Mouse (Mus musculus): Measurements from ENCODE around the gene Trim28.
A peak's percentile ranks its signal among the peaks of the same experiment; 100 is the strongest.

Gene Trim28

GRCm38 (mm10) chr7:12998053-12998452 is 861 bp upstream of the Trim28 start, which contains the start of gene Slc27a5:
Gene Slc27a5 (minus strand): TSS chr7:12998192.
- no peak for DNase-seq (ENCODE audit: low spot score in 2 of 2)

GRCm38 (mm10) chr7:13001584-13001983 is 2.7 kb downstream of the Trim28 start:
- DNase-seq (ENCODE audit: low spot score in 2 of 2): no peak

- no peak for DNase-seq (ENCODE audit: low spot score in 2 of 2)
Observed at GRCm38 (mm10) chr7:13003380-13003779, 4.5 kb downstream of the Trim28 start.

GRCm38 (mm10) chr7:13006011-13006410 is 7.1 kb downstream of the Trim28 start:
- DNase-seq (ENCODE audit: low spot score in 2 of 2): no peak

- no peak for DNase-seq (ENCODE audit: low spot score in 2 of 2)
Observed at GRCm38 (mm10) chr7:13006531-13006930, 7.6 kb downstream of the Trim28 start.

- no peak for DNase-seq (ENCODE audit: low spot score in 2 of 2)
Observed at GRCm38 (mm10) chr7:13007341-13008092, 8.6 kb downstream of the Trim28 start.

- peak; percentile 80 to 86 for DNase-seq (ENCODE audit: low spot score in 2 of 2)
Observed at GRCm38 (mm10) chr7:13009143-13010004, 10.5 kb downstream of the Trim28 start.

- DNase-seq (ENCODE audit: low spot score in 2 of 2): no peak
Observed at GRCm38 (mm10) chr7:13010005-13010908, 11.3 kb downstream of the Trim28 start, which contains the start of gene Zbtb45. Gene Zbtb45 (minus strand): TSS chr7:13010034.

GRCm38 (mm10) chr7:13013671-13014070 is 14.8 kb downstream of the Trim28 start:
- no peak for DNase-seq (ENCODE audit: low spot score in 2 of 2)

- DNase-seq (ENCODE audit: low spot score in 2 of 2): no peak
Observed at GRCm38 (mm10) chr7:13014275-13014839, 15.4 kb downstream of the Trim28 start.

GRCm38 (mm10) chr7:13015217-13015616 is 16.3 kb downstream of the Trim28 start:
- DNase-seq (ENCODE audit: low spot score in 2 of 2): no peak

- peak; percentile 78 to 83 for DNase-seq (ENCODE audit: low spot score in 2 of 2)
Observed at GRCm38 (mm10) chr7:13022773-13023535, 24.0 kb downstream of the Trim28 start.

GRCm38 (mm10) chr7:13023928-13024731 is 25.2 kb downstream of the Trim28 start:
- peak; percentile 87 to 90 for DNase-seq (ENCODE audit: low spot score in 2 of 2)

- peak; percentile 54 to 64 for DNase-seq (ENCODE audit: low spot score in 2 of 2)
Observed at GRCm38 (mm10) chr7:13024805-13025204, 25.9 kb downstream of the Trim28 start.

- no peak for DNase-seq (ENCODE audit: low spot score in 2 of 2)
Observed at GRCm38 (mm10) chr7:13025511-13026112, 26.7 kb downstream of the Trim28 start.

- no peak for DNase-seq (ENCODE audit: low spot score in 2 of 2)
Observed at GRCm38 (mm10) chr7:13028986-13029385, 30.1 kb downstream of the Trim28 start.

- no peak for DNase-seq (ENCODE audit: low spot score in 2 of 2)
Observed at GRCm38 (mm10) chr7:13031069-13031468, 32.2 kb downstream of the Trim28 start.

- no peak for DNase-seq (ENCODE audit: low spot score in 2 of 2)
Observed at GRCm38 (mm10) chr7:13031983-13032382, 33.1 kb downstream of the Trim28 start.

- no peak for DNase-seq (ENCODE audit: low spot score in 2 of 2)
Observed at GRCm38 (mm10) chr7:13032541-13032940, 33.6 kb downstream of the Trim28 start.
